Mouse (Mus musculus): ENCODE results near the gene Xrra1.

The Xrra1 gene

DNA sequence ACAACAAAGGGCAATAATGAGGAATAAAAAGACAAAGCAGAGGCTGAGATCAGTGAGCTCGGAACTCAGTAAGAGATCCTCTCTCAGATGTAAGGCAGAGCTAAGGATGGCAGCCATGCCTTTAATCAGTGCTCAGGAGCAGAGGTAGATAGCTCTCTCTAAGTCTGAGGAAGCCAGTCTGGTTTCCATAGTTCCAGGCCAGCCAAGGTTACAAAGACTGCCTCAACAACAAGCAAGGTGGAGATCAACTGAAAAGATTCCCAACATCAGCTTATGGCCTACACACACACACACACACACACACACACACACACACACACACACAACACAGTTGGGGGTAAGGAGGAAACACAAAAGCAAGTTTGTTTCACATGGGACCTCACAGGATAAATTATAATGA is 7.8 kb upstream of the Xrra1 start:
- DNase-seq (ENCODE audit: low spot score) = no peak

DNA sequence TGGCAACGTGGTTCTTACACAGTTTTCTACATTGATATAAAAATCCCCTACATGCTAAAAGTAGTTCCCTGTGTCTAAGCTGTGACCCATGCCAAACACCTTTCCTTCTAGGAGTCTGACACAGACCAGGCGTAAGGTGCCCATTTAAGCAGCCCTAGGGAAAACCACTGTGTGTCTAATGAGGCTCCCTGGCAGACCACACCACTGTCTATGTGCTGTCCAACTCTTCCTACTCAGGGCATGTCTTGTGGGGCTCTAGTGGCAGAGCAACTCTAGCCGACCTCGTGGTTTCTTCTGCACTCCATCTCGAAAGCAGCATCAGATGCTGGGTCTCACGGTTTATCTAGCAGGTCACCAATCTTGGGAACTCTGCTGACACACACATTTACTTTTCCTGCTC is 7.3 kb upstream of the Xrra1 start:
- DNase-seq (ENCODE audit: low spot score) = no peak

DNA sequence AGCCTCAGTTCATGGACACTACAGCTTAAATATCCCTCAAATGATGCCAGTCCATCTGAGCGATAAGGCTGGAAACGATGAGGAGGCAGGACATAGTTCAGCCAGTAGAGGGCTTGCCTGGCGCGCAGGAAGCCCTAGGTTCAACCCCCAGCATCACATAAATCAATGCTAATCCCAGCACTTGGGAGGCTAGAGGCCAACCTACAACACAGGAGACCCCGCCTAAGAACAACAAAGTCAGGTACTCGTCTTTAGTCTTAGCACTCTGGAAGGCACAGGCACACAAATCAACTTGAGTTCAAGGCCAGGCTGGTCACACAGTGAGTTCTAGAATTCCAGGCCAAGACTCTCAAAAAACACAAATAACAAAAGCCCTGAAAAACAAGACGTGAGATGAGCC is 5.6 kb upstream of the Xrra1 start:
- DNase-seq (ENCODE audit: low spot score) = no peak

DNA sequence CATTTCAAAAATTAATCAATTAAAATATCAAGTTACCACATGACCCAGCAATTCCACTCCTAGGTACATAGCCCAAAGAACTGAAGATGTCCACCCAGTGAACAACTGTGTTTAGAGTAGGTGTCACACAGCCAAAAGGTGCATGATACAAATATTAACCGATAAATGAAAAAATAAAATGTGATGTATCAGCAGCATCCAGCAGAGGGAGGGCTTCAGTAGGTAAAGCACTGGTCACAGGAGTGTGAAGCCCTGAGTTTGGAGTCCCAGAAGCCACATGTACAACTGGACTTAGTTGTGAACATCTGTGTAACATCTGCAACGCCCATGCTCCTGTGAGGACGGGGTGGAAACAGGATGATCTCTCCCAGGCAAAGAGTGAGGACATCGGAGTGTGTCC is 4.6 kb upstream of the Xrra1 start:
- no peak for DNase-seq (ENCODE audit: low spot score)

DNA sequence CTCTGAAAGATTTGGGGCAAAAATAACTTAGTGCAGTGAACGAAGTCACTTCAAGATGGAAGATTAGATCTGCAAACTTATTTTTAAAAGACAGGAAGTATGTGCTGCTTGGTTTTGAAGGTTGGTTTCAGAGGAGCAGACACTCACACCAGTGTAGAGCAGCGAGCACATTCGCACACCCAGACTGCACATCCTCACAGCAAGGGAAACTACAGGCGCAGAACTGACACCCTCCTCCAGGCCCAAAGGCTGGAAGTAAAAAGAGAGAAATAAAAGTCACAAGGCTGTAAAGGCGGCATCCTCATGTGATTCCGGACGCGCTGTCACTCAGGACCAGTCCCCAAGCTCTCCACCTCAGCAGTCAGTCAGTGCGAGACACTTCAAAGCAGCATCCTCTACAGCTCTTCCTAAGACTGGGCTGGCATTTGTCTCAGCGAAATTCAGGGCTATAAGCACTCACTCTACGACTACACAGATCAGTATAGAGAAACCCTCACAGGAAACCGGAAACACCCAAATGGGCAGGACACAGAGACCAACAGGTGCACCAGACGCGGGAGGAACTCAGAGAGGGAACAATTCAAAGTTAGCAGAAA is 2.6 kb upstream of the Xrra1 start:
- no peak for DNase-seq (ENCODE audit: low spot score)

DNA sequence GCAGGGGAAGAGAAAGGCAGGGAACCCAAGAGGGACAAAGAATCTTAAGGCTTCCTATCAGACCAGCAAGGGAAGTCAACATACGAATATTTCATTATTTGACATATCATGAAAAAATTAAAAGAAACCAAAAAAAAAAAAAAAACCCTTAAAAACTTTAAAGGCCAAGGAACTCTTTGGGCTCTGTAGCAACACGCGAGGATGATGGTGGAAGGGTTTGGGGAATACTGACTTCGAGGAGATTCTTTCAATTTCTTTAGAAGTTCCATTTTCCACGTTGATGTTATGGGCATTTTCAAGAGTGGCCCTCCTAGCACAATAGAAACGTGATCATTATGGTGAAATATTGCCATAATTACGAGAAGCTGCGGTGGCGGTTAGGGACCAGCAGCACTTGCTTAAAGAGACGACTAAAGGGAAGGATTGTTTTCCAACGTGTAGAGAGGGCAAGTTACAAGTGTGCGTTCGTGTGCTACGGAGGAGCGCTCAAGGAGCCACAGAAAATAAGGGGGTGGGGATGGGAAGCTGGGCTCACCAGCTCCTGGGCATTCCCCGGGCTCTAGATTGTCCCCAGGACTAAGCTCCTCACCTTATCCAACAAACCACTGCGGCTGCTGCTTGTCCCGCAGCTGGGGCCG is 622 bp upstream of the Xrra1 start:
- DNase-seq (ENCODE audit: low spot score) = no peak

DNA sequence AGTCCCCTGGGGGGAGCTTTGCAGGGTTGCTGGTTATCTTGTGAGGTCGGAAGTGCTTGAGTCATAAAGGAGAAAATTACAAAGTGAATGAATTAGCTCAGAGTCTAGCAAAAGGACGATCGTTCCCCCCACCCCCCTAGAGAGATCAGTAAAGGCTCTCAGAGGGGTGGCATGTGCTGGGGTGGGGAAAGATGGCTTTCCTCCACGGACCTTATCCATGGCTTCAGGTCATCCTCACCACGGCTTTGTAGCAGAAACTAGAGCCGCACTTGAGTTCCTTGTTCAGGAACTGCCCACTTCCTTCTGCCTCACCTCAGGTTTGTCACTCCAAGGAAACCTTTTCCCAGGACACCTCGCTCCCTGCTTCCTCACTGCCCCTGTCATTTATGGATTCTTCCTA is 4.4 kb downstream of the Xrra1 start, which contains the start of gene Spcs2:
Gene Spcs2 (minus strand): TSS at position 101 of the 400 bp plus-strand sequence.
- DNase-seq (ENCODE audit: low spot score) = no peak

DNA sequence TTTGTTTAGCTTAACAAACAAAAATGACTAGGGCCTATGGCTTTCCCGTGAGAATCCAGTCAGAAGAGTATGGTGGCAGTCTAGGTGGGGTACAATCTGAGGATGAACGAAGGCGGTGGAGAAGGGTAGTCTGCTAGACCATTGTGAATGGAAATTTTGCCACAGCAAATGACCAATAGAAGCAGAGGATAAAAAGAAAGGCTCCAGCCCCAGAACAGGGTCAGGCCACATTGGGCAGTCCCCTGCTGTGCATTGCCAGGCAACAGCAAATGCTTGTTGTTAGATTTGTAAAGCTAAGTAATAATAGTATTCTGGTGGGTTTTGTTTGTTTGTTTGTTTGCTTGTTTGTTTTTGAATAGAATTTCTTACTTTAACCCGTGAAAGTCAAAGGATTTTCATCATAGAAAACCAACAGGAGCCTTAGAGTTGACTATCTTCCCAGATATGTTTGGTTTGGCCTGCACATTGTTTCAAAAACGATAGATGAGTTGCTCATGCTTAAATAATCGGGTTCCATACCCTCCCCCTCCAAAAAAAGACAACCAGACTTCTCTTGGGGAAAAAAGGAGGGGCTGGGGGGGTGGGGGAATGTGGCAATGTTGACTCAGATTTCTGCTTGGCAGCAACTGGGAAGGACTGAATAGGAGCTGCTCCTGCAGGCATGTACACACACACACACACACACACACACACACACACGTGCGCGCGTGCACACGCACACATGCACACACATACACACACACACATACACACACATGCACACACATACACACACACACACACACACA is 5.5 kb downstream of the Xrra1 start:
- DNase-seq (ENCODE audit: low spot score) = no peak

DNA sequence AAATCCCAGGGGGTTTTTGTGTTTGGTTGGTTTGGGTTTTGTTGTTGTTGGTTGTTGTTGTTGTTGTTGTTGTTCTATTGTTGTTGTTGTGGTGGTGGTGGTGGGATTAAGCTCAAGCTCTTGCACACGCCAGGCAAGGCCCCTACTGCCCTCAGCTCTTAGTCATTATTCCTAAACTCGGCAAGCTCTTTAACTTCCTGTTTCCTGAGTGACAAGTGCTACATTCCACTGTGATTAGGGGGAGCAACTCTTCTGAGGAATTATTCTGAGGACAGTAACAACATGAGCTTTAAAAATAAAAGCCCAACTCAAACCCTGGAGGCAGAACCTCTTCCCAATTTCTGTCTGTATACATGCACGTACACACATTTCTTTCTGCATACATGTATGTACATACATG is 6.3 kb downstream of the Xrra1 start:
- no peak for DNase-seq (ENCODE audit: low spot score)

DNA sequence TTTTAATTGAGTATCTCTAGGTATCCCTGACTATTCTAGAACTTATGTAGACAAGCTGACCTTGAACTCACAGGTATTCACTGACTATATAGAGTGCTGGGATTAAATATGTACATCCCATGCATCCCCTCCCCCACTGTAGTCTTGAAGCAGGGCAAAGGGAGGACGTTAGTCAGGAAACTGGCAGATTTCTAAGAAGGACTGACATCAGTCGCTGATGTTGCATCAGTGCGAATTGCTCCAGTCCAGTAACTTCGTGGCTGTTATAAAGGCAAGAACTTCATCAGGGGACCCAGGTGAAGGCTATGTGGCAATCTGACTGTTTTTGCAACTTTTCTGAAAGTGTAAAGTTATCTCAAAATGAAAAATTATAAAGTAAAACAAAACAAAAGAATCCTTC is 10.4 kb downstream of the Xrra1 start:
- no peak for DNase-seq (ENCODE audit: low spot score)

DNA sequence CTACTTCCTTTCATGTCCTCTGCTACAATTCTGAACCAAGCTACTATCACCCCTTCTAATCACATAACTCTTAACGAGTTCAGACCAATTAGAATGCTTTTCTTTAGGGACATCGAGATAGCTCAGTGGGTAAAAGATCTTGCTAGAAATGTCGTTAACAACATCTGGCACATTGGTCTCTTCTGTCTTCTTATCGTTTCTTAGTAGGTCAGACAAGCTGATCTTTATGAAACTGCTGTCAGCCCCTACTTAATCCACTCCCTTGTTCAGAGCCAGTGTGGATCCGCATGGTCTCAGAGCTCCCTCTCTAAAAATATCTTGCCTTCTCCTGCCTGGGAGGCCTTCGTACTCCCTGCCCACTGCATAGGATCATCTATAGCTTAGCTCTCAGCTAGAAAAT is 15.0 kb downstream of the Xrra1 start:
- no peak for DNase-seq (ENCODE audit: low spot score)

DNA sequence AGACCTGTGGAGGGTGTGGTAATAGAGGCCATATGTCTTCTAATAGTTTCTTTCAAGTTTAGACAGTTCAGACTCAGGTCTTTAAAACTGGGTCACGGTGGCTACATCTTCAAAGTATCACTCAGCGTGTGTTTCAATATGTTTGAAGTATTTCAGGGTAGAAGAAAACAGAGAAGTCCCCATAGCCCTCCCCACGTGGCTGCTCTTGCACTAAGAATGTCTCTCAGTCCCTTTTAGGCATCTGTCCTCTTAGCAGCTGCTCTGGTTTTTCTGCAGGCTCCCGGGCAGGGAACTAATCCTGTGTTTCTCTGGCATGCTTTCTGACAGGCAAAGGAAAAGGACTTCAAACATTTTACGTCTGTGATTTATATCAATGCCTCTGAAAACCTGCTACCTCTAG is 17.0 kb downstream of the Xrra1 start:
- DNase-seq (ENCODE audit: low spot score) = no peak

DNA sequence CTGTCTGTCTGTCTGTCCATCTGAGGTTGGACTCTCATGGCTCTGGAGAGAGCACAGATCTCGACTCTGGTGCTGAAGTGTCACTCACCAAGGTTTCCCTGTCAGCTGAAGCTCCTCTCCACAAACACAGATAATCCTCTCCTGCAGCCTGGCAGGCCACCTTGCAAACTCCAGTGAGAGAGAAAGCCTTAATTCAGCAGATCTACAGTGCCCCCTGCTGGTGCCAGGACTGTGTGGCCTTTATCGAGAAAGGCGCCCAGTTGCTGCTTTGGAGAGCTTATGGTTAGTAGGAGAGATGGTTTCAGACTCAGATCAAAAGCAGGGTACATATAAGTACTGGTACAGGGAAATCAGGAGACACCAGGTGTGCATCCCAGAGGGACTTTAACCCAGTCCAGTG is 17.4 kb downstream of the Xrra1 start:
- peak; percentile 90 for DNase-seq (ENCODE audit: low spot score)

DNA sequence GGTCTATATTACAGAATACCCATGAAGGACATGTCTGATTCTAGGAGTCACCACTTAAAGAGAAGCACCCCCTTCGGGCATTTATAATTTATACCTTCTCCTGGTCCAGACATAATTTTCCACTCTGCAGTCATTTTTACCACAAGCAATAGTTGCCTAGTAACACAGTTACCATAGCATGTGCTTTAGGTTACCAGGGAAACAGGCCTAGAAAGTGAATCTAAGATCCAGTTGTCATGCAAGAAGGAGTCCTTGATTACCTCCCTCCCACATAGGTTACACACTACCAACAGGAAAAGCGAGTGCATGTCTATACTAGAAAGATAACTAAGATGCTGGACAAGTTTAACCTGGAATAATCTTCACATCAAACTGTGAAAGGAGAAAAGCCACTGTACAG is 19.3 kb downstream of the Xrra1 start:
- no peak for DNase-seq (ENCODE audit: low spot score)

DNA sequence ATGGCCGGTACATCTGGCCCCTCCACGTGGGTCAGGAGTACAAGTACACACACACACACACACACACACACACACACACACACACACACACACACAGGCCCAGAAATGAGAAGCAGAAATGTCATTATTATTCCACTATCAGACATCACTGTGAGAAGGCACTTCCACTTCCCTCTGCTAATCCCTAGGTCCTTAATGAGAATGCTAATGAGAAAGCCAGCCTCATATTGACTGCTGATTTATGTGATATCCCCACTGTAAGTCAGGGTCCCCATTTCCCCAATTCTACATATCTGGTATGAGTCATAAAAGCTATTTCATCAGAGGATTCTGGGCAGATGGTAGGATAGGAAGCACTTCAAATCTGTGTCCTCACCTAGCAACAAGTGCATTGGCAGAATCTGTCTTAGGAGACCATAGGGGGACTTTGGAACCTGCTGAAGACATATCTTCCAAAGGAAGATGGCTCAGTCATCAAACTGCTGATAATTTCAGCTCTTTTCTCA is 28.4 kb downstream of the Xrra1 start:
- no peak for DNase-seq (ENCODE audit: low spot score)

DNA sequence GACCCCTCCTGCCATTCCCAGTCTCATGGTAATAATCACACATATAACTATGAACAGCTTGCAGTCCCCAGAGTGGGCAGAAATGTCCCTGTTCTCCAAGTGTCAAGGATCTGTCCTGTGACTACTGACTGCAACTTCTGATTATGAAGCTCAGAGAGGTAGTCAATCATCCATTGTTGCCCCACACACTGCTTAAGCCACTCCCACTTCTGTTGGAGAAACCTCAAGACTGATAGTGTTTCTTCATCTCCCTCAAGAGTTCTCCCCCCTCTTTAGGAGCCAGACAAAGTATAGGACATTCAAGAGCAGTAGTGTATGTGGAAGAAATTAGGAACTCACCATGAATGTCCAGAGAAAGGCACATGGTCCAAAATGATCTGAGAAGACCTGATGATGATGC is 28.8 kb downstream of the Xrra1 start:
- DNase-seq (ENCODE audit: low spot score) = no peak

DNA sequence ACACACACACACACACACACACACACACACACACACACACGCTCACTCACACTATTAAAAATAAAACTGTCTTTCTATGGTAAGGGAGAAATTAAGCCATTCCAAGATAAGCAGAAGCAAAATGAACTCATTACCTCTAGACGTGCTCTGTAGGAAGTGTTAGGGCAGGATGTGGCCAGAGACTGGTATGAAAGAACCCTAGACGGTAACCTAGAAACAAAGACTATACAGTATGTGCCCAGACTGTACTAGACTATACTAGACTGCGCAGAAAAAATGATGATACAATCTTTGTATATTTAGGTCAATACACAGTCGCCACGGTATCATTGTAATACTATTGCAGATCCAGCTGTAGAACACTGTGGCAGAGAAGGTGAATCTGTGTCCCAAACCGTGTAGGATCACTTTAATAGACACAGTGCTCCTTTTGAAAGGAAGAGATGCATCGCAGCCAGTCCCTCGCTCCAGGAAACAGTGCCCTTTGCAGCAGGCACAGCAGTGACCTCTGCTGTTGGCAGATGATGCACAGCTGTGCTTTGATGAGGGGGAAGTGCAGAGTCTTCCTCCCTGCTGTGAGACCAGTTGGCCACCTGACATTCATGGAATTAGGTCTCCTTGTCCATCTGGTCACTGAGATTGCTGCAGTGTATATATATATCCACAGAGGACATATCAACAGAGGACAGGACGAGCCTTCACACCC is 30.4 kb downstream of the Xrra1 start:
- DNase-seq (ENCODE audit: low spot score) = no peak

DNA sequence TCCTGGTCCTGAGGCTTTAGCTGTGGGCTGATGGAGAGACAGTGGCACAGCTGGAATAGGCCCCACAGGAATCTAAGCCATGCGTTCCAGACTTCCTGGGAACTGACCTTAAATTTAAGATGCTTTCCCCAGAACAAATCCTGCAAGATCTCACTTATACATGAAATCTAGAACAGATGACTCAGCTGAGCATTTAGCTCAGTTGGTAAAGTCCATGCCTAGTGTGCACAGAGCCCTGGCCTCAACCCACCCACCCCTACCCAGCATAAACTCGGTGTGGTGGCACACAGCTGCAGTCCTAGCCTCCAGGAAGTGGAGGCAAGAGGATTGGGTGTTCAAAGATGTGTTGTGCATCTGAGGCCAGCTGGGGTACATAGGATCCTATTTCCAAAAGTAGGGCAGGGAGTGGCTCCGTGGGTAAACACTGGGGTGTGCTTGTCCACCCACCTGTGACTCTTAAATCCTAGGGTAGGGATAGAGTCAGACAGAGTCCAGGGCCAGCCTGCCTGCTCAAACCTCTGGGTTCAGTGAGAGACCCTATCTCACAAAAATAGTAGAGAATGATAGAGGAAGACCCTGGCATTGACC is 31.3 kb downstream of the Xrra1 start:
- no peak for DNase-seq (ENCODE audit: low spot score)

DNA sequence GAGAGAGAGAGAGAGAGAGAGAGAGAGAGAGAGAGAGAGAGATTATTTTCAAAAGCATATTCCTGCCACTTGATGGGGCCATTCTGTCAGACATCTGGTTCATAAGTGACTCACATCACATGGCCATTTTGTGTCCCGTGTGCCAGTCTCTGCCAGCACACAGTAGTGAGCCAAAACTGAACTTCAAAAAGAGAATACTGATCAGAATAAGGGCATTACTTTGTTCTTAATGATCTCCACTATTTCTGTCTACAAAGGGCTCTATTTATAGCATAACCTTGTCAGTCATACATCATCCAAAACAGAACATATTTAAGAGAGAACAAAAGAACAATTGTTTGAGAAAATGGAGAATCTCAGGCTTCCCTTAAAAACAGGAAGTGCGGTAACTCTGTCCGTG is 32.6 kb downstream of the Xrra1 start:
- no peak for DNase-seq (ENCODE audit: low spot score)

DNA sequence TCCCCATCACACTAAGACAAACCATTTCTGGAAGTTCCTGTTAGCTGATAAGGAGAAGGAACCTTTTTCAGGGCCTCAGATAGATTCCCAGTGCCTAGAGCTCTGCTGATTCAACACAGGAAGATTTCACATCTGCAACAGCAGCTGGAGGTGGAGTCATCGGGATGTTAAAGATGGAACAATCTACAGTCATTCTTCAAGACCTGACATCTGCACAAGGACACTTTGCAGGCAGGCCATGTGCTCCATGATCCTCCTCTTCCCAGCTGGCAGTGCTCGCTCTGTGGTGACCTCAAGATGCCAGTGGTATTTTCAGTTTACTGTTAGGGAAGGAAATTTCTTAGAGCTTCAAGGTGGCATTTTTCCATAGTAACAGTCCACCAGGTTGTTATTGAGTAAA is 33.4 kb downstream of the Xrra1 start:
- DNase-seq (ENCODE audit: low spot score) = no peak

DNA sequence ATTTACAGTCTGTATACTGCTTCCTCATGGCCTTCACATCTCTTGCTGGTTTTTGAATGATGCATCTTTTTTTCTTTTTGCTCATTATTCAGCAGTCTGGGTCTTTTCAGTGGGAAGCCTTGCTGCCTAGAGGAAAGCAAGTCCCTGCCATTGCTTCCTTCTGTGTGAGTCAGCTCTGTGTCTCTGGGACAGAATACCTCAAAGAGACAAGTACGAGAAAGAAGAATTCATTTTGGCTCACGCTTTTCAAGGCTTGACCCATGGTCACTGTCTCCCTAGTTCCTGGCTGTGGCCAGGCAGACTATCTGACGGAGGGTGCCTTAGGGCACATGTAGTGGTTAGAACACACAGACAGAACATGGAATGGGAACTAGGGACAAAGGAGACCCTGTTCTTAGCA is 35.1 kb downstream of the Xrra1 start:
- DNase-seq (ENCODE audit: low spot score) = no peak

DNA sequence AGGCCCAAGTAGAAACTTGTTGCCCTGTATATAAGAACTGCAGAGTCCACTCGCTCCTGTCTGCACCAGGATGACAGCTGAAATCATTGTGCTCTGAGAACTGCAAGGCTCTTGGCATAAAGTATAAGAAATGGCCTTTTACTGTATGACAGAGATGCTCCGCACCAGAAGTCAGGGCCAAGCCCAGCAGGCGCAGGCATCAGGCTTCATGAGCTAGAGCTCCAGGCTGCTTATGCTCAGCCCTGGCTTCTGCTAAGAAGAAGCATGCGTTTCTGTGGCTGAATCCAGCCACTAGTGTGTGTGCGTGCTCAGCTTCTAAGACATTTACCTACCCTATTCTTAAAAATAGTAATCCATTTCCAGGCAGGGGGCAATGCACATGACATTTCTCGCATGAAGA is 35.6 kb downstream of the Xrra1 start:
- no peak for DNase-seq (ENCODE audit: low spot score)
